Mouse (Mus musculus) adrenal gland, postnatal 4 days (tissue): ENCODE results near the gene Jpt1. TPM values are rescaled to one million over a fixed set of nuclear protein-coding genes. Genes with fewer than 3 reads are reported as not detected.
"Not testable (repeated sequence)": the region's sequence is repeated elsewhere in the genome, so short reads cannot be mapped to it uniquely, and the experiment has no call there.

Experiments used
- DNase-seq, 2 experiments: peaks; one replicate each; pipeline ENCODE4 v3.0.0; 2021 to 2022; ENCODE audit warnings: low spot score in 2 of 2, mixed read lengths in 2 of 2
- total RNA-seq, 2 experiments: library from RNA; stranded (reverse); gene quantifications; 2 replicates each; pipeline ENCODE4 v1.2.3; 2021

The Jpt1 gene
- total RNA-seq, 2 experiments from 2014 or later, result 149 to 164 TPM

DNA sequence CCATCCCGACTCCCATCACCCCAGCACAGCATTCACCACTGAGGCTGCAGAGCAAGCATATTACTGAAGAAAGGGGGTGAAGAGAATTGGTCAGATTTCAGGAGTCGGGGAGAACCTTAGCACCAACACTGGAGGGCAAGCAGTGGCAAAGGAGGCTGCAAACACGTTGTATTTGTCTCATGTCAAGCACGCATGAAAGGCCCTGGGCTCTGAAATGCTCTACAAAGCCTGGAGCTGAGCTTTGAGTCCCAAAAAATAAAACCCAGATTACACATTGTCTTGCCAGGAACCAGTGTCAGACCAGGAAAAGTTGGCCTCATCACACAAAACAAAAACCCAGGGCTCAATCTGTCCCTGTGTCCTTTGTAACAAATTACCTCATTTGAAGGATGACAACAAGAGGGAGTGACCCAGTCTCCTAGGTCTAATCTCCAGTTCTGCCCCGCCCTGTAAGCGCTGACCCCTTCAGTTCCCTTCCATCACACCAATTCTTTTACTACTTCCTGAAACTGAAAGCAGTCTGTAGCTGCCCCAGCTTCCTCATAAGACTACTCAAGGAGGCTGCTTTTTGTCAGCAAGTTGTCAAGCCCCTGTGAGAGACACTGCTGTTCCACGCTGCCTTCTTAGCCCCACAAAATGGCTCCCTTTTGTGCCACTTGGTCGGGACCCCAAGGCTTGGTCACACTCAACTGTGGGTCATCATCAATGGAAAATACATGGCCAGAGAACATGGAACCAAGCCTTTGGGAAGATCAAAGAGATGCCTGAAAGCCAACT, 1.6 kb downstream of the Jpt1 start:
- DNase-seq, result no peak

- no peak for DNase-seq
Observed at GRCm38 (mm10) chr11:115512004-115512403, 2.2 kb downstream of the Jpt1 start.

DNA sequence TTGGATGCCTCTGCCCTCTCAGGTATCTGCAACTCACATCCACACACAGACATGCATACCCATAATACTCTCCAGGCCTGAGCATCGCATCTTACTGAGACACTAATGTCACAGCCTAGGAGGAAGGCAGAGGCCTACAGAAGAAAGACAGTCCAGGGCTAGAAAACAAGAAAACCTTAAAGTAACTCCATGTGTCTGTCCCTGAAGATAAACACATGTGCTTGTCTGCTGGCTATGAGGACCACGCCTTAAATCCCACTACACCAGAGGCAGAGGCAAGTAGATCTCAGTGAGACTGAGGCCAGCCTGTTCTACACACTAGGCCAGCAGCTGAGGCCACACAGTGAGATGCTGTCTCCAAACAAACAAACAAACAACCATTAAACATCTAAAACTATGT, 3.1 kb downstream of the Jpt1 start:
- no peak for DNase-seq

- no peak for DNase-seq
Observed at GRCm38 (mm10) chr11:115510507-115510888, 3.7 kb downstream of the Jpt1 start.

DNA sequence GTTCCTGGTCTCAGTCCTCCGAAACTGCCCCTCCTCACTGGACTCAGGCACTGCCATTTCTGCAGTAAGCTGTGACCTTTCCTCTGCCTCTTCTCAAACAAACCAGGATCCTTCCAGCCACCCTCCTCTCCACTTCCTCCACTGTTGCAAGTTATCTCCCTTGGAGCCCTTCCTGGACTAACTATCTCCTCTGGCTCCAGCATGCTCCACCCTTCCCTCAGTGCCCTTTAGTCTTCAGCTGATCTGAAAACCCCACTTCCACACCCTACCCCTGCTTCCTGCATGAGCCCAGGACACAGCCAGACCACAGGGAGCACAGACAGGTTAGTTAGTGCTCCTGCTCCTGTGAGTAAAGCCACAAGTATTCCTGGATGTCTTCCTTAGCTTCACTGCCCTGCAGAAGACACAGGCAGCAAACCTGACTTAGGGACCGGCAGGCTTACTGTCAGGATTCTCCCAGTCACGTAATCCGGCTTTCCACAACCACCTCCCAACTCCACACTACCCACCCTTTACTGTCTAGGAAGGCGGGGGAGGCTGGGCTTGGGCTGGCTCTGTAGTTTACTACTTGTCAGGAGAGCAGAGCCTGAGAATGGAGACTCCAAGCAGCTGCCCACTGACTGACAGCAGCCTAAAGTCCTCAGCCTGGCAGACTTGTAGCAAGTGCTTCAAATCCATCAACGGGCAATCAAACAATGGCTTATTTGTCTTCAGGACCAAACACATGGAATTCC, 4.2 kb downstream of the Jpt1 start:
- no peak for DNase-seq

GRCm38 (mm10) chr11:115508061-115508460, 6.1 kb downstream of the Jpt1 start:
- DNase-seq, result no peak

- no peak for DNase-seq
Observed at GRCm38 (mm10) chr11:115506586-115506985, 7.6 kb downstream of the Jpt1 start.

DNA sequence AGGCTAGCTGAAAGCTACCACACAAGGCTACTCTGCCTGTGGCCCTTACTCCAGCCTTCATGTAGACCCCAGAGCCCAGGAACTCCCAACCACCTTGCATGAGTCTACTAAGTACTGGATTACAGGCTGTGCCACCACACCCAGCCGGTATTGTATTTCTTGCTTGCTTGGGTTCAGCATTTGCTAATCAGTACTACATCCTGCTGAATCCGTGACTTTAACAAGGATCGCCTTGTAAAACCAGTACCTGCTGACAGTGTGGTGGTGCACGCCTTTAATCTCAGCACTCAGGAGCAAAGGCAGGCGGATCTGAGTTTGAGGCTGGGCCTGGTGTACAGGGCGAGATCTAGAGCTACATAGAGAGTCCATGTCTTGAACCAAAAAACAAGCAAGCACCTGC, 11.6 kb downstream of the Jpt1 start:
- no peak for DNase-seq

DNA sequence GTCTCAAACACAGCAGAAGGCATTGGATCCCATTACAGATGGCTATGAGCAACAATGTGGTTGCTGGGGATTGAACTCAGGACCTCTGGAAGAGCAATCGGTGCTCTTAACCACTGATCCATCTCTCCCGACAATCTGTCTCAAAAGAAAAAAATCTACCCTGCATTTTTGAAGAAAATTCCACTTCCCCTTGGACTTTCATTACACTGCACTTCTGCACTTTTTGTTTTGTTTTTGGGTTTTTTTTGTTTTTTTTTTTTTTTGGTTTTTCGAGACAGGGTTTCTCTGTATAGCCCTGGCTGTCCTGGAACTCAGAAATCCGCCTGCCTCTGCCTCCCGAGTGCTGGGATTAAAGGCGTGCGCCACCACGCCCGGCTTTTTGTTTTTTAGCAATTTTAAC, 17.6 kb downstream of the Jpt1 start:
- not testable (repeated sequence) for DNase-seq

GRCm38 (mm10) chr11:115492387-115492786, 21.8 kb downstream of the Jpt1 start:
- no peak for DNase-seq

DNA sequence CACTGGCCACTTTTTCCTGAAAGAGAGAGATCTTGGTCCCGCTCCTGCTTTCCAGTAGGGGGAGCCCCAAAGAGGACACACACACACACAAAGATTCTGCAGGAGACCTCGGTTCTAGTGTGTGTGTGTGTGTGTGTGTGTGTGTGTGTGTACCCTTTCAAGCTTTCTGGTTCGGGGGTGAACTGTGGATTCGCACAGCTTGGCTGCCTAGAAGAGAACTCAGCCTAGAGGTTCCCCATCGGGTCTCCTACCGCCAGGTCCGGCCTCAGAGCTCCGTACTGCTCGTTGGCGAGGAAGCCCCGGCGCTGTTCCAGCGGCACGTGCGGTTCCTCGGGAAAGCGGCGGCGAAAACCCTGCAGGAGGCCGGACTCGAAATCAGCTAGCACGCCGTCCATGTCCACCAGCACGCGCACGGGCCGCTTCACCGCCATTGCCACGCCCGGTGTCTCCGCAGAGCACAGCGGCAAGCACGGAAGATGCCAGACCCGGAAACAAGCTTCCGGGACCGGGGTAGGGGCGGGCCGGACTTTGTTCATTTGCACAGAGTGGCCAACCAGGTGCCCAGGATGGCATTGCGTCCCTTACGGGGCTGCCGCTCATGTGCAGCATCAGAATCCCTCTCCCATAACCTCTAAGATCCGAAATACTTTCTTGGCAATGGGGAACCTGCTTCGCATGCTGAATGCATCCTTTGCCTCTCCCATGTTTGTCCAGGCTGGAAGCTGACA, 22.7 kb downstream of the Jpt1 start, which contains the start of gene Nt5c:
Nt5c (minus strand) TSS at position 507 of the 728 bp plus-strand sequence.
- peak; percentile 53 to 66 for DNase-seq

GRCm38 (mm10) chr11:115490441-115491355, 23.5 kb downstream of the Jpt1 start:
- no peak for DNase-seq

DNA sequence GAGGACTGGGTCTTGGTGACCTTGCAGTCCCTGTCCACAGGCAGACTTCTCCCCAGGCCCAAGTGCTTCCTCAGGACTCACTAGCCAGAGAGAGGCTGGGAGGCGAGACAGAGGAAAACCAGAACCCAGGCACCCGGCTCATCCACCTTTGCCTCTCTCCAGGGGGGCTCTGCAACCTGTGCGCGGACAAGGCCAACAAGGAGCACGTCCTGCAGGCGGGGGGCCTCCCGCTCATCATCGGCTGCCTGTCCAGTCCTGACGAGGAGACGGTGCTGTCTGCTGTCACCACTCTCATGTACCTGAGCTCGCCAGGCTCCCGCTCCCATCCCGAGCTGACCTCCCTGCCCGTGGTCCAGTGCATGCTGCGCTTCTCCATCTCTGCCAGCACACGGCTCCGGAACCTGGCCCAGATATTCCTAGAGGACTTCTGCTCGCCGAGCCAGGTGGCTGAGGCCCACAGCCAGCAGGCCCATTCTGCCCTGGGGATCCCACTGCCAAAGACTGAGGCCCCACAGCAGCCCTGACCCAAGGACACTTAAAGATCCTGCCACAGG, 25.6 kb downstream of the Jpt1 start:
- no peak for DNase-seq

GRCm38 (mm10) chr11:115485155-115485554, 29.0 kb downstream of the Jpt1 start:
- DNase-seq, result no peak

DNA sequence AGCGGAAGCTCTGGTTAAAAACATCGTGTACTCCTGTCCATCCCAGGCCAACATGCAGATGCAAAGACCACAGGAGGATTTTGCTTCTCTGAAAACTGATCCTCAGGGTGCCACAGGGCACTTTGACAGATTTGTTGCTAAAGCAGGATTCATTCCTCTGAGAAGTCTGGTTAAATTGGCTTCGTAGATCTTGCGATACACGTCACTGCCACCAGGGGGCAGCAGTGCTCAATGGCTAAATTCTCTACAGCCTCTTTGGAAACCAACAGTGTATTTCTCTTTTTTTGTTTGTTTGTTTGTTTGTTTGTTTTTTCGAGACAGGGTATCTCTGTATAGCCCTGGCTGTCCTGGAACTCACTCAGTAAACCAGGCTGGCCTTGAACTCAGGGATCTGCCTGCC, 30.5 kb downstream of the Jpt1 start:
- peak; percentile 66 to 74 for DNase-seq

- no peak for DNase-seq
Observed at GRCm38 (mm10) chr11:115483278-115483677, 30.9 kb downstream of the Jpt1 start.

- no peak for DNase-seq
Observed at GRCm38 (mm10) chr11:115481553-115482259, 32.5 kb downstream of the Jpt1 start.

DNA sequence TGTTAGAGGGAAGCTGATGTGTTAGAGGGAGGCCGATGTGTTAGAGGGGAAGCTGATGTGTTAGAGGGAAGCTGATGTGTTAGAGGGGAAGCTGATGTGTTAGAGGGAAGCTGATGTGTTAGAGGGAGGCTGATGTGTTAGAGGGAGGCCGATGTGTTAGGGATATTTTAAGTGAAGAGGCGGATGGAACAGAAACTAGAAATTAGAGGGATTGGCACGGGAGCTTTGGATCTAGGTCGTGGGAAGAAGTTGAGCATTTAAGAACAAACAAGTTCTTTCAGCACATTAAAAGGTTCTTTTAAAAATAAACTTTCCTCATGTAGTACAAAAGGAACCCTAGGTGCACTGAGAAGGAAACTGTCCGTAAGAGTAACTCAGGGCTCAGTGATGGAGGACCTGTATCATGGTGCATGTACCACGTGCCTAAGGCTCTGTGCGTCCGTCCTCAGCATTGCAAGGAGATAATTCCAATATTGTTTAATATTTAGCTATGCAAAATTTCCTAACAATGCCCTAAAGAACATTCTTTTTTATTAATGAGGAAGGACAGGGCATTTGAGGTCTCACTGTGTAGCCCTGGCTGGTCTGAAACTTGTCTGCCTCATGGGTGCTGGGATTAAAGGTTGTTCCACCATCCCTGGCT, 35.8 kb downstream of the Jpt1 start:
- DNase-seq, result no peak

DNA sequence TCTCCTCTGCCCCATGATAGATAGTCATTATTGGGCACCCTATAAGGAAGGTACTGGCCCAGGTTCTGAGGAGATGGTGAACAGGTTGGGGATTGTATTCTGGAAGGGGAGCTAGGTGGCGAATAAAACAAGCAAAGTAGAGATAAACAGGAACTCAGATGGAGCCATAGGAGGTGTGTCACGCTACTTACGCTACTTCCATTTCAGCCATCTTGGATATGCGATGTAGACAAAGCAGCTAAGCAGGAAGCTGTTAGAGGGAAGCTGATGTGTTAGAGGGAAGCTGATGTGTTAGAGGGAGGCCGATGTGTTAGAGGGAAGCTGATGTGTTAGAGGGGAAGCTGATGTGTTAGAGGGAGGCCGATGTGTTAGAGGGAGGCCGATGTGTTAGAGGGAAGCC, 36.8 kb downstream of the Jpt1 start:
- DNase-seq, result not testable (repeated sequence)
